Mouse (Mus musculus) neutrophil, adult 59 days (primary cell): ENCODE data around the gene Ppia. TPM values are rescaled to one million over a fixed set of nuclear protein-coding genes. Genes with fewer than 3 reads are reported as not detected.

ENCODE experiments used
- total RNA-seq, 2 experiments: library from RNA; stranded (reverse); gene quantifications; 1 replicate in 1 of 2; 2 replicates in 1 of 2; pipeline ENCODE4 v1.2.4; 2023

Gene Ppia
- total RNA-seq, result 100 to 1,000 TPM; 810 to 938 TPM

DNA sequence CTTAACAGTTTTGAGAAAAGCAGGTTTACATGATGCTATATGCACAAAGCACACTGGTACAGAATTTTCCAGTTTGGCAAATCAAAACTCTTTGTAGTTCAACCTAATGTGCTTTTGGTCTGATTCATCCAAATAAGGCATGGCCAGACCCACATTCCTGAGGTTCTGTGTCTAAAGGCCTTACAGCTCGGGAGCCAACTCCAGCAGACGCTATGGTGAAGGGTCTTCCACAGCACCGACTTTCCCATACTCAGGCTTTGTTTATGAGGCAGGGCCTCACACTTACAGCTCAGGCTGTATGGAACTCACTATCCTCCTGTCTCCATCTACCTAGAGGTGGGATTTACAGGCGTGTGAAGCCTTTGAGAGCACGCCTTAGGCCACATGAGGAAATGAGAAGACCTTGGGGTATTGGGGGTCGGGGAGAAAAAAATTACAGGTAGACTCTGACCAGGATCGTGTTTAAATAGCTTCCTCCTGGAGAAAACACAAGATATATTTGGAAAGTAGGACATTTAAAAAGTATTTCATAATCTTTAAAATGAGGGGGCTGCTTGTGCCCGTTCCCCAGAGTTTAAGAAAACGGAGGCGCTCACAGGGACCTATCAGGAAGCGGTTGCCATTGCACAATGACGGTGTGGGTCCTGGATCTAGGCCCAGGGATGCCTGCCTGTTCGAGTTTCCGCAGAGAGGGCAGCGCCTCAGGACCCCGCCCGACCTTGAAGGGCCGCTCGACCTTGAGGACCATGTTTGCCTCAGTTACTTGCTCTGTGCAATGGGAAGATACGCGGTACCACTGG is at the start of gene Ppia:
Ppia (plus strand) TSS at position 693 of the 800 bp plus-strand sequence.

DNA sequence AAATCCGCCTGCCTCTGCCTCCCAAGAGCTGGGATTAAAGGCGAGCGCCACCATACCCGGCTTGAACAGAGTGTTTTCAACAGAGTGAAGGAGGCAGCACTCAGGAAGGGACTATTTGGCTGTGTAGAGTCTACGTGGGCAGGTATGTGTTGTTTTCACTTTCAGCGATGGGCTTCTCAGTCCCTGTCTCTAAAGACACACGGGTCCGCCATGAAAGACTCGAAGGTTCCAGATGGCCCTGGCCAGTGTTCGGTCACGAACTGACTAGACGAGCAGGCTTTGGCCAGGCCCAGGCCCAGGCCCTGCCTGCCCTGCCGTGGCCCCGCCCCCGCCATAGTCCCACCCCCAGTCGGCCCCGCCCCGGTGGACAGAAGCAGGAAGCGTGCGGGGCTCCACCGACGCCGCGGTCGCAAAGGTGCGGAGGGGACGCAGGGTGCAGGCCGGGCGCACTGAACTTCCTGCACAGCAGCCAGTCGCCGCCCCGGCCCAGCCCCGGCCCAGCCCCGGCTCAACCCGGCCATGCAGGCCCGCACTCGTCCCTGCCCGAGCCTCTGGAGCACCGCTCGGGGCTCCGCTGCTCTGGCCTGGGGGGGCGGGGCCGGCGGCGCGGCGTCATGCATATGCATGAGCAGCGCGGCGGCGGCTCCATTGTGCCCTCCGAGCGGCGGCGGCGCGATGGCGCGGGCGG is 26.4 kb upstream of the Ppia start, which contains the start of gene Zmiz2:
Zmiz2 (plus strand) TSS at position 349 of the 688 bp plus-strand sequence.

DNA sequence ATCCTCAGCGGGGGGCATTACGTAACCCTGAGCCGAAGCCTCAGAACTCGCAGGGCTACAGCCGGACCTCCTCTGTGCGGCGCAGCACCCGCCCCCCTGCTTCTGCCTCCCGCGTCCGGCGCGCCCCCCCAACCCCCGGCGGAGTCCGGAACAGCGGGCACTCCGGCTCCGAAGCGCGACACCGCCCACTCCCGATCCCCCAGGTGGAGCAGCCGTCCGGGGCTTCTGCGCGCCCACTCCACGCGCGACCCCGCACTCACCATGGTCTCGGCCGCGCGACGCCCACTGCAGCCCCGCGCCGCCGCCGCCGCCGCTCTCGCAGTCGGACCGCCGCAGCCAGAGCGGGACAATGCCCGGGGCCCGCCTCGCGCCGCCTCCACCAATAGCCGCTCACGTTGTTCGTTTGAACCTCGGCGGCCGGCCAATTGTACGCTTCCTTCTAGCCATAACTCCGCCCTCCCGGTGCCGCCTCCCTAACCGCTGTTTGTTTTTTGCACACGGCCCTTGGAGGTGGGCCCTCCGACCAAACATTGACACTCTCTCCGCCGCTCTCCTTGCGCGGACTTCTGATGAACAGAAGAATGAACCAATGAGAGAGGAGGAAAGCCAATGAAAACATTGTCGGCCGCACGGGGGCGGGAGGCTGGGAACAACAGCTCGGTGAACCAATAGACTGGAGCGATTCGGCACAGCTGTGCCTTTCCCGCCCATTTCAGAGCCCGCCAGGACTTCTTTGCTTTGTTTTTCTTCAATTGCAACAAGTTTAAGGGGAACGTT is 29.0 kb downstream of the Ppia start, which contains the start of gene H2afv:
H2afv (minus strand) TSS at position 367 of the 777 bp plus-strand sequence.

Other genes starting within 250 kb of the Ppia start
- gene A730071L15Rik, start 215.4 kb upstream of the Ppia start, total RNA-seq, result under 1 TPM in 1 of 2 experiments, not detected in 1; 0.22 TPM
- 10 to 100 TPM; 26.5 to 30.7 TPM for gene Nudcd3, start 215.0 kb upstream of the Ppia start, total RNA-seq
- not detected for gene Npc1l1, start 185.3 kb upstream of the Ppia start, total RNA-seq
- 10 to 100 TPM; 24.2 to 25.2 TPM for gene Ddx56, start 147.7 kb upstream of the Ppia start, total RNA-seq
- gene Tmed4, start 140.6 kb upstream of the Ppia start, total RNA-seq, result 10 to 100 TPM; 24.8 to 26.2 TPM
- 100 to 1,000 TPM; 121 to 139 TPM for gene Ogdh, start 123.8 kb upstream of the Ppia start, total RNA-seq
- gene Zmiz2, start 26.4 kb upstream of the Ppia start, total RNA-seq, result 10 to 100 TPM; 32.7 to 38.5 TPM
- 10 to 100 TPM; 82.9 to 83.6 TPM for gene H2afv, start 29.0 kb downstream of the Ppia start, total RNA-seq
- 10 to 100 TPM; 49.2 to 53.9 TPM for gene Purb, start 60.5 kb downstream of the Ppia start, total RNA-seq
- 100 to 1,000 TPM; 232 to 245 TPM for gene Myo1g, start 105.5 kb downstream of the Ppia start, total RNA-seq
- gene Ccm2, start 131.4 kb downstream of the Ppia start, total RNA-seq, result 100 to 1,000 TPM; 127 to 129 TPM
- gene Nacad, start 190.6 kb downstream of the Ppia start, total RNA-seq, result under 1 TPM; 0.16 to 0.33 TPM
- 10 to 100 TPM; 55.1 to 58.0 TPM for gene Tbrg4, start 210.6 kb downstream of the Ppia start, total RNA-seq
- not detected for gene Wap, start 223.2 kb downstream of the Ppia start, total RNA-seq
- gene Ramp3, start 243.1 kb downstream of the Ppia start, total RNA-seq, result not detected